Mouse (Mus musculus) forebrain, embryonic 10.5 days (tissue): ENCODE data around the gene Gmppa. TPM values are rescaled to one million over a fixed set of nuclear protein-coding genes. Genes with fewer than 3 reads are reported as not detected.

Source experiments
- DNase-seq: peaks from one replicate; pipeline ENCODE4 v3.0.0-alpha.2; 2017; ENCODE audit warnings: low spot score; ENCODE audit errors: extremely low spot score
- H3K27ac ChIP-seq: fragments of 300-500 bp; sonication (generic); 2 replicates; pipeline ENCODE4 v1.5.1; 2016; ENCODE audit warnings: mild to moderate bottlenecking
- H3K27me3 ChIP-seq: fragments of 300-500 bp; sonication (generic); 2 replicates; pipeline ENCODE4 v1.6.1; 2016; ENCODE audit warnings: mild to moderate bottlenecking; ENCODE audit not compliant: poor library complexity, severe bottlenecking
- H3K36me3 ChIP-seq: fragments of 300-500 bp; sonication (generic); replicated peaks from 2 replicates; pipeline ENCODE4 v1.6.1; 2016; ENCODE audit warnings: mild to moderate bottlenecking, moderate library complexity
- H3K4me1 ChIP-seq: fragments of 300-500 bp; sonication (generic); 2 replicates; pipeline ENCODE4 v1.6.1; 2016
- H3K4me3 ChIP-seq: fragments of 300-500 bp; sonication (generic); 2 replicates; pipeline ENCODE4 v1.5.1; 2016; ENCODE audit warnings: mild to moderate bottlenecking, moderate library complexity
- H3K9me3 ChIP-seq: fragments of 300-500 bp; sonication (generic); 2 replicates; pipeline ENCODE4 v1.6.1; 2016; ENCODE audit warnings: mild to moderate bottlenecking, moderate library complexity
- WGBS: fragments of 180-500 bp; shearing (Covaris S2); methylation state at CpG from one replicate; pipeline ENCODE4 v1.1.7; 2016; 5-methylcytosine and 5-hydroxymethylcytosine counted together
- polyA plus RNA-seq: library from polyadenylated mRNA; unstranded; fragments of >200 nt; fragmentation: Nextera tagmentation; extraction: Ambion mirVana; gene quantifications from 2 replicates; pipeline ENCODE4 v1.2.1, GENCODE M21; 2016

Gmppa gene
- polyA plus RNA-seq = 55.9 and 60.1 TPM in 2 replicates

DNA sequence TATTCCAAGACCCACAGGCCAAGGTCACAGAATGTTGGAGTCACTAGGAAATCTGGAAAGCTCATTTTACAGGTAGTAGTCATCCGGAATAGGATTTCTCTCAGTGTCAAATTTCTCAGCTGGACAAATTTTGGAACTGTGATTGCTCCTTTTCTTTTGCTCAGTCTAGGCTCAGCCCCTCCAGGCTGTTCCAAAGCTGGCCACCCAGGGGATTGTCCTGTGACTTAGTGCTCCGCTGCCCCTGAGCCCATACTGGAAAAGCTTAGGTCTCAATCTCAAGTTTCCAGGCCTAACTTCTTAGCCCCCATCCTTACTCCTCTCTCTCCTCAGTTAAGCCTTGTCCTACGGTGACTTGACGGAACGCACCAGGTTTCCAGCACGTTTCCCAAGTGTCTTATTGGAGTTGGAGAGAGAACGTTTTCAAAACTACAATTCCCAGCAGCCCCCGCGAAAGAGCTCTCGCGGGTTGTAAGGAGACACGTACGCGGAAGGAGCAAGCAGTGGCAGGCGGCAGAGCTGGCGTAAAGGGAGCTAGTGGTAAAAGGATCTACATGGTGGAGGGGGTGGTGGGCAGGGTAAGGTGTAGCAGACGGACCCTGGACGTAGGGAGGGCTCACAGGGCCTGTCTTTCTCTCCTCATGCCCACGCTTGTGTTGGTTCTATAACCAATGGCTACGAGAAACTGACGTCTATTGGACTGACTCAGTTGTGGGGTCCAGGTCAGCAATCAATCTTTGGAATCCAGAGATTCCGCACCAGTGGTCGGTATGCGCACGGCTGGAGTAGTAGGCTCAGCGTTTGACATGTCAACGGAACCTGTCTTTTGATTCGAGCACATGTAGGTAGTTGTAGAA, at the start of gene Gmppa:
TSS of gene Gmppa (plus strand) at position 456 of the 854 bp plus-strand sequence.
- H3K27ac ChIP-seq = peak within 1 kb of the TSS; percentile 86
- WGBS = 7% methylated on average over 28 of the region's 28 CpGs
- H3K9me3 ChIP-seq = no peaks in the 10 kb centered on the region
- peak within 1 kb of the TSS; percentile 72 for H3K4me3 ChIP-seq
- DNase-seq = peak; percentile 83
- H3K4me1 ChIP-seq = peaks cover 36% of the 10 kb centered on the region
- H3K27me3 ChIP-seq = peaks cover 16% of the 10 kb centered on the region
- H3K36me3 ChIP-seq = peaks cover 6% of the 10 kb centered on the region

- 35% methylated on average over 4 of the region's 4 CpGs for WGBS
- peaks cover 10% of the 10 kb centered on the region; the same call in 1 of the 2 replicates for H3K36me3 ChIP-seq
- H3K27ac ChIP-seq = no peak overlapping the region
- DNase-seq = no peak
- H3K9me3 ChIP-seq = no peaks in the 10 kb centered on the region
- H3K4me1 ChIP-seq = peaks cover 84% of the 10 kb centered on the region
- H3K4me3 ChIP-seq = no peak overlapping the region
- peaks cover 100% of the 10 kb centered on the region for H3K27me3 ChIP-seq
These were observed 49.6 kb upstream of the Gmppa start for GRCm38 (mm10) chr1:75386149-75386548.

DNA sequence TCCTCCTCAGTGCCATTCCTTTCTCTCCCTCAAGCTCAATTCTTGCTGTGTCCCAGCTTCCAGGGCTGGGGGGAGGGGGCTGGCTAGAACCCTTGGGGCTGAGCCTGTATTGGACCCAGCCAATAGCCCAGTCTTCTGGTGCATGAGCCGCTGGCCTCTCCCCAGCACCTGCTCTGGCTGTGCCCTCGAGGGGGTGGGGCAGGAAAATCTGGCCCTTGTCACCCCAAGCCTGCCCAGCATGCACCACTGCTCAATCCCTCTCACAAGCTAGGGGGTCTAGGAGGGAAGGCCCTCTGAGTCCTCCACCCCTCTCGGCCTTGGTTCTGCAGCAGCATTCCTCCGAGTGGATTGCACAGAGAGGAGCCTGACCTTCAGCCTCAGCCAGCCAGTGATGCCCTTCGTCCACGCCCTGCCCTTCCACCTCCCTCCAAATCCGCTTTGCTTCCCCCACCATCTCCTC, 48.2 kb upstream of the Gmppa start:
- no peak for DNase-seq
- H3K27me3 ChIP-seq = peaks cover 88% of the 10 kb centered on the region
- peaks cover 70% of the 10 kb centered on the region for H3K4me1 ChIP-seq
- no peaks in the 10 kb centered on the region for H3K9me3 ChIP-seq
- peaks cover 14% of the 10 kb centered on the region; the same call in 1 of the 2 replicates for H3K36me3 ChIP-seq
- peak overlapping the region; percentile 65; the same call in 1 of the 2 replicates for H3K27ac ChIP-seq
- 8% methylated on average over 7 of the region's 7 CpGs for WGBS
- peak overlapping the region; percentile 42 for H3K4me3 ChIP-seq

DNA sequence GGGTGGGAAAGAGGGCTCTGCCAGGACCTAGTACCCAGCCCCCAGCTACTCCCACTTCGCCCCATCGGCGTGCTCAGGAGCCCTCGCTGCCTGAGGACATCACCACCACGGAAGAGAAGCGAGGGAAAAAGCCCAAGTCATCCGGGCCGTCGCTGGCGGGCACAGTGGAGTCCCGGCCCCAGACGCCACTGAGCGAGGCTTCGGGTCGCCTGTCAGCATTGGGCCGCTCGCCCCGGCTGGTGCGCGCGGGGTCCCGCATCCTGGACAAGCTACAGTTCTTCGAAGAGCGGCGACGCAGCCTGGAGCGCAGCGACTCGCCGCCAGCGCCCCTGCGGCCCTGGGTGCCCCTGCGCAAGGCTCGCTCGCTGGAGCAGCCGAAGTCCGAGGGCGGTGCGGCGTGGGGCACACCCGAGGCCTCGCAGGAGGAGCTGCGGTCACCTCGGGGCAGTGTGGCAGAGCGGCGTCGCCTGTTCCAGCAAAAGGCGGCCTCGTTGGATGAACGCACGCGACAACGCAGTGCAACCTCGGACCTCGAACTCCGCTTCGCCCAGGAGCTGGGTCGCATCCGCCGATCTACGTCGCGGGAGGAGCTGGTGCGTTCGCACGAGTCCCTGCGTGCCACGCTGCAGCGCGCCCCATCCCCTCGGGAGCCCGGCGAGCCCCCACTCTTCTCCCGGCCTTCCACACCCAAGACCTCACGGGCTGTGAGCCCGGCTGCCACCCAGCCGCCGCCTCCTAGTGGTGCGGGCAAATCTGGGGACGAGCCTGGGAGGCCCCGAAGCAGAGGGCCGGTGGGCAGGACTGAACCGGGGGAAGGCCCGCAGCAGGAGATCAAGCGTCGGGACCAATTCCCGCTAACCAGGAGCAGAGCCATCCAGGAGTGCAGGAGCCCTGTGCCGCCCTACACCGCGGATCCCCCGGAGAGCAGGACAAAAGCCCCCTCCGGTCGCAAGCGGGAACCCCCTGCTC, 47.5 kb upstream of the Gmppa start:
- H3K27me3 ChIP-seq = peaks cover 81% of the 10 kb centered on the region
- no peaks in the 10 kb centered on the region for H3K9me3 ChIP-seq
- peaks cover 67% of the 10 kb centered on the region for H3K4me1 ChIP-seq
- DNase-seq = no peak
- H3K4me3 ChIP-seq = peak overlapping the region; percentile 42
- 4% methylated on average over 94 of the region's 94 CpGs for WGBS
- peak overlapping the region; percentile 65 for H3K27ac ChIP-seq
- H3K36me3 ChIP-seq = peaks cover 14% of the 10 kb centered on the region; the same call in 1 of the 2 replicates

GRCm38 (mm10) chr1:75388898-75389515, 46.7 kb upstream of the Gmppa start:
- WGBS = 21% methylated on average over 23 of the region's 23 CpGs
- H3K27me3 ChIP-seq = peaks cover 73% of the 10 kb centered on the region
- peaks cover 61% of the 10 kb centered on the region for H3K4me1 ChIP-seq
- H3K27ac ChIP-seq = peak overlapping the region; percentile 65
- H3K9me3 ChIP-seq = no peaks in the 10 kb centered on the region
- peak overlapping the region; percentile 42 for H3K4me3 ChIP-seq
- DNase-seq = no peak
- peaks cover 14% of the 10 kb centered on the region; the same call in 1 of the 2 replicates for H3K36me3 ChIP-seq

DNA sequence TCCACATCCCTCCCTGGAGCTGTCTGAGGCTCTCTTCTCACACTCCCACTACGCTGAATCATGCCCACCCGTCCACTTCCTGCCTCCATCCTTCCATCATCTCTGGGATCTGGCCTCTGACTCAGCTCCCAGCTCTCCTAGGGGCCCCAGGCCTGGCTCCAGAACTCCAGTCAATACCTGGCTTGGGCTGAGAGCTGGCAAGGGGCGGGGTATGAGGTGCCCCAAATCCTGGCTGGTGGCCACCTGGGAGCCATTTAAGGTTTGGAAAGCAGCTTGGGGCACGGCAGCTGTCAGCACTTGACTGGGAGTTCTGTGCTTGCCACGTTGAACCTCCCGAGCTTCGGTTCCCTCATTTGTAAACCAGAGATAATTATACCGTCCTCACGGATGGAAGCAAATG, 42.6 kb upstream of the Gmppa start:
- H3K36me3 ChIP-seq = peaks cover 22% of the 10 kb centered on the region; the same call in 1 of the 2 replicates
- WGBS = 89% methylated on average over 9 of the region's 9 CpGs
- peak overlapping the region; percentile 27; the same call in 1 of the 2 replicates for H3K27ac ChIP-seq

DNA sequence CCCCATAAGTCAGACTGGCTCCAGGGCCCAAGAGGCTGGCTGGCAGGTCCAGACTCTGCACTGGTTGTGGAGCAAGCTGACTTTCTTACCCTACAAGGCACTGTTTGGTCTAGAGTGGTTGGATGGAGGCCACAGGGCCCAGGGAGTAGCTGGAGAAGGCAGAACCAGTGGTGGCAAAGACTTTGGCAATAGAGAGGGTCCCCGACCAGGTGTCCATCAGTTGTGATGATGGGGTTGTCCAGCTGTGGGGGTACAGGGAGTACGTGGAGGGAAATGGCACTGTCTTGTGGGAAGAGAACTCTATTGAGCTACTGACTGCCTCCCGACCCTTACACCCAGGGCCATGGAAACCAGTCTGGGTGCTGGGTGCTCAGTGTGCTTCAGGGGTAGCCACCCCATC, 41.9 kb upstream of the Gmppa start:
- Histone ChIP-seq H3K9me3 (no peaks in the 10 kb centered on the region), H3K4me1 (peaks cover 22% of the 10 kb centered on the region), H3K27ac (no peak overlapping the region; the same call in 1 of the 2 replicates), H3K27me3 (peaks cover 24% of the 10 kb centered on the region), H3K36me3 (peaks cover 22% of the 10 kb centered on the region; the same call in 1 of the 2 replicates), H3K4me3 (no peak overlapping the region)
- WGBS = 91% methylated on average over 3 of the region's 3 CpGs
- DNase-seq = no peak

More for the DNA sequence above, 42.6 kb upstream of the Gmppa start:
- no peak for DNase-seq
- Histone ChIP-seq H3K4me1 (peaks cover 22% of the 10 kb centered on the region), H3K27me3 (peaks cover 31% of the 10 kb centered on the region), H3K4me3 (no peak overlapping the region), H3K9me3 (no peaks in the 10 kb centered on the region)

- no peak overlapping the region for H3K4me3 ChIP-seq
- WGBS = 7% methylated on average over 9 of the region's 9 CpGs
- peaks cover 41% of the 10 kb centered on the region for H3K36me3 ChIP-seq
- peak; percentile 78 for DNase-seq
- peak overlapping the region; percentile 86 for H3K27ac ChIP-seq
- H3K9me3 ChIP-seq = no peaks in the 10 kb centered on the region
- no peaks in the 10 kb centered on the region for H3K27me3 ChIP-seq
- H3K4me1 ChIP-seq = peaks cover 52% of the 10 kb centered on the region
These were observed 36.8 kb upstream of the Gmppa start for GRCm38 (mm10) chr1:75398761-75399402.

DNA sequence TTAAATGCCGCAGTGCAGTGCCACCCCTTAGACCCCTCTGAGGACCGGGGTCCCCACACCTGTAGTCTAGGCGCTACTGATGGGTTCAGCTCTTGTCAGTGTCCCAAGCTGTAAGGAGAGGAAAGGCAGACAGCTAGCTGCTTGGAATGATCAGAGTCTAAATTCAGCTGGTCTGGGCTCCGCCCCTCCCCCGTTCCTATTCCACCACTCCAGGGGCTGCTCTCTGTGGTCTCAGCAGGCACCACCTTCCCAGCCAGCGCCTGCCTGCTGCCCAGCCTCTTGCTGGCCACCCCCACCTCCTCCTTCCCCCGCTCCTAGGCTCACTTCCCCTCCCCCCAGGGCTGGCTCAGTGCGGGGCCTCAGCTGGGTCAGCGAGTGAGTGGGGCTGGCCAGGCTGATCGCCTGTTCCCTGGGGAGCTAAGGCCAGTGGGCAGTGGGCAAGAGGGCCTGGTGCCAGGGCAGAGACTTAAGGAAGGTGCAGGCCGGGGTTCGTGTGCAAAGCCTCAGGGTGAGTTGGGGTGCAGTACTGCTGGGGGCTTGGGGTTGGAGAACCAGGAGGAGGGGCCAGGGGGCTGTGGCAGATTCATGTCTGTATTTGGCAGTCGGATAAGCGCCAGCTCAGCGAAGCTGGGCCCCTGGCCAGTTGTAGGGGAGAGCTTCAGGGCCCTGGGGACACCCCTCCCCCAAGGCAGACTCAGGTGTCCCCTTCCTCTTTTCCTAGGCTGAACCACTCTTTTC, 35.8 kb upstream of the Gmppa start:
- Histone ChIP-seq H3K36me3 (peaks cover 48% of the 10 kb centered on the region), H3K27me3 (no peaks in the 10 kb centered on the region), H3K27ac (peak overlapping the region; percentile 86), H3K9me3 (no peaks in the 10 kb centered on the region), H3K4me1 (peaks cover 57% of the 10 kb centered on the region), H3K4me3 (peak overlapping the region; percentile 43)
- WGBS = 9% methylated on average over 15 of the region's 15 CpGs
- peak; percentile 76 for DNase-seq

- no peak for DNase-seq
- Histone ChIP-seq H3K27ac (peak overlapping the region; percentile 86), H3K9me3 (no peaks in the 10 kb centered on the region), H3K4me3 (peak overlapping the region; percentile 43), H3K4me1 (peaks cover 57% of the 10 kb centered on the region), H3K36me3 (peaks cover 50% of the 10 kb centered on the region), H3K27me3 (no peaks in the 10 kb centered on the region)
- WGBS = 42% methylated on average over 6 of the region's 6 CpGs
These were observed 35.1 kb upstream of the Gmppa start for GRCm38 (mm10) chr1:75400493-75401115.

DNA sequence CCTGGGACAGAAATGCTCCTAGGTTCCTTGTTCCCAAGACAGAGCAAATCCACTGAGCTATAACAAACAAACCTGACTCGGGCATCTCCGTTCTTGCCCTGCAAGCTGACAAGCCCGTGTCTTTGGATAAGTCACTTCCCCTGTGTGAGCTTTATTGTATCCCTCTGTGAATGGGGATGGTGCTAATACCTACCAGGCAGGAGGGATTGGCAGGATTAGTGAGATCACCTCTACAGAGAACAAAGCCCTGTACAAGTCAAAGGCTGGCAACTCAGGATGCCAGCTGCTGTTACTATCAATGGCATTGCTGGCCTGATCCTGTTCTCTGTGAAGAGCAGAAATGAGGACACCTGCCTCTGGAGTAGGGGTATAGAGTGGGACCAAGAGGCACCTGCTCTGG, 30.2 kb upstream of the Gmppa start:
- no peak overlapping the region for H3K4me3 ChIP-seq
- no peak for DNase-seq
- H3K27ac ChIP-seq = no peak overlapping the region
- no peaks in the 10 kb centered on the region for H3K9me3 ChIP-seq
- H3K4me1 ChIP-seq = peaks cover 30% of the 10 kb centered on the region
- H3K27me3 ChIP-seq = no peaks in the 10 kb centered on the region
- H3K36me3 ChIP-seq = peaks cover 57% of the 10 kb centered on the region
- 61% methylated on average over 3 of the region's 3 CpGs for WGBS
